Mouse (Mus musculus): ENCODE measurements around the gene Pmp22.

- TF ChIP-seq CTCF (IDR thresholded peaks at IDR 0.05; ENCODE audit: low read depth) (no peak), EP300 (optimal IDR thresholded peaks at IDR 0.05) (no peak)
Measured at GRCm38 (mm10) chr11:63138739-63139138, 10.0 kb downstream of the Pmp22 start.

Data from stomach, postnatal 0 days (tissue).